In genomic region chr19:37315091-37315490, GRCm38 (mm10) we compare ENCODE assay signal across 11 mouse cellular contexts. TPM values are rescaled to one million over a fixed set of nuclear protein-coding genes. Genes with fewer than 3 reads are reported as not detected.
DNase-seq lines count a peak whose midpoint lies in the region; ATAC-seq and TF ChIP-seq lines count a peak whose summit lies in the region.
"Had no signal": no experiment of that assay in that cellular context is flagged by ENCODE, and none has a peak within 500 bp of the region (broad histone marks: within the 10 kb centered on the region; RNA-seq: fewer than 3 reads in every experiment).

No protein-coding gene starts in this region.

- TF ChIP-seq CTCF in lung, adult 2 months (IDR thresholded peaks at IDR 0.05; ENCODE audit: insufficient read depth, low read length) = no peak

- H3K4me3 ChIP-seq in lung, adult 2 months (replicated peaks; ENCODE audit: extremely low read depth, low read depth, low read length) = no peak overlapping the region
- H3K4me3 ChIP-seq: hindbrain, embryonic 13.5 days; midbrain, embryonic 15.5 days had no signal

- peak; percentile 35 for DNase-seq in cerebellum, adult 11-12 months
- DNase-seq in ovary, postnatal 36 days (ENCODE audit: low spot score) = peak; percentile 15
- DNase-seq in ovary, postnatal 10 days (ENCODE audit: low spot score) = no peak
- DNase-seq in heart, adult 9 months (ENCODE audit: low spot score in 2 of 2) = peak; percentile 54 to 70
- no peak for DNase-seq in lung, adult 2 months
- DNase-seq in right cerebral cortex, postnatal 4 days = no peak
- no peak for DNase-seq in left cerebral cortex, postnatal 14 days (ENCODE audit: low spot score in 2 of 2)

- no peaks in the 10 kb centered on the region for H3K4me1 ChIP-seq in lung, adult 2 months (ENCODE audit: control insufficient read depth, insufficient read depth, low read length)
- H3K4me1 ChIP-seq: hindbrain, embryonic 13.5 days; midbrain, embryonic 15.5 days had no signal

- WGBS in lung, adult 2 months = 68% methylated on average over 9 of the region's 9 CpGs

- TF ChIP-seq POLR2A in lung, adult 2 months (IDR thresholded peaks at IDR 0.05; ENCODE audit: borderline replicate concordance, extremely low read depth, low read depth, low read length) = no peak

- no peak for ATAC-seq in cerebellum, adult (ENCODE audit: insufficient number of reproducible peaks, low FRiP score, low TSS enrichment)
- ATAC-seq: lung, postnatal 0 days; midbrain, embryonic 15.5 days had no signal

- intact Hi-C loops in left cerebral cortex, postnatal 14 days (cut with DNase I) = no loop called here

RNA-seq across cellular contexts. Expression of gene Ide, which starts 22.6 kb away (rescaled TPM):
- 9.5 and 34.9 TPM in 2 replicates for polyA plus RNA-seq in lung, adult 2 months (2012; rRNA removed)
- 10 to 100 TPM; 48.3 to 77.1 TPM for total RNA-seq in left cerebral cortex, postnatal 14 days (2021)

Comparison
In these comparisons a context has a peak if more than half of its experiments do, and no peak if none do; other contexts are left out.
1. DNase-seq: peak in cerebellum, adult 11-12 months (single experiment), ovary, postnatal 36 days (single experiment) and heart, adult 9 months (2 of 2); none in ovary, postnatal 10 days (single experiment), lung, adult 2 months (single experiment), right cerebral cortex, postnatal 4 days (single experiment) and left cerebral cortex, postnatal 14 days (0 of 2).